Mouse (Mus musculus) CD4-positive helper T cell, adult 2 months (primary cell): Measurements from ENCODE around the gene Fsip1.

Experiments used
- DNase-seq: peaks from one replicate; pipeline ENCODE4 v3.0.0-alpha.2; 2012; ENCODE audit warnings: low read depth, missing footprints, low spot score

Fsip1 gene

DNA sequence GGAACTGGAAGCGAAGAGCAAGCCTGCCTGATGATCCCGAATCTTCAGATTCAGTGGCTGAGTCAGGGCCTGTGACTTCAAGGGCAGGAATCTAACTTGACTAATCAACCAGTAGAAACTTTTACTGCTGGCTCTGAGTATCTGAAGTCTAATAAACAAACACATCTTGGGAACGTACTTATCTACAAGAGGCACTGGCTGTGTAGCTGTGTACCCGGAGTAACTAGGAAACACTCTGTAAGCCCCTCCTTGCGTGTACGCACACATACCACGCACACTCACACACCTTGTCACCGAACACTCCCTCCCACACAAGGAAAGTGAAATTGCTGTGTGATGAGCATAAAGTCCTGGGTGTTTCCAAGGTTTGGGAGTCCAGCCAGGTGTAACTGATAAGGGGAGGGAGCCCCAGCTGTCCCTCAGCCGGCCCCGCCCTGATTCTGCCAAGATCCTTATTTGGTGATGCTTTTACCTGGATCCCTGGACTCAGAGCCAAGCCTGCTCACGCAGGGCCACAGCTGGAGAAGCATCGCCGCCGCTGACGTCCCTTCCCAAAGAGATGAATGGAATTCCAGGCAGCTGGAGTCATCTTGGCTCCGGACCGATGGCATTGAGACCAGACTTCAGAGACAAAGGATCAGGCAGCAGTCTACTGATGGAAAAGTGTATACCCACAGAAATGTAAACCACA is 146.4 kb downstream of the Fsip1 start:
- no peak for DNase-seq

DNA sequence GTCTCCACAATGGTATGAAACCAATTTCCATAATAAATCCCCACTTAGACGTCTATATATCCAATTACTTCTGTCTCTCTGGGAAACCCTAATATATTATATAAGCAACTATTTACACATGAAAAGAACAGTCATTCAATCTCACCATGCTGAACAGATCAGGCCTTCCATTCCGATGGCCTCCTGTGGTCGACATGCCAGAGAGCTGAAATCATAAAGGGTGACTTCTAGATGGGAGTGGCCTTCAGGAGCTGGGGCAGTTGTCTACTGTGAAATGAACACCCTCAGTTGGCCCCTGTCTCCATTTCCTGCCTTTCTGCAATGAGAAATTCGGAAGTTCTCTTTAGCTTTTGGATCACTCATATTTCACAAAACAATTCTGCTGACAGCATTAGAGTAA is 154.6 kb downstream of the Fsip1 start:
- no peak for DNase-seq

DNA sequence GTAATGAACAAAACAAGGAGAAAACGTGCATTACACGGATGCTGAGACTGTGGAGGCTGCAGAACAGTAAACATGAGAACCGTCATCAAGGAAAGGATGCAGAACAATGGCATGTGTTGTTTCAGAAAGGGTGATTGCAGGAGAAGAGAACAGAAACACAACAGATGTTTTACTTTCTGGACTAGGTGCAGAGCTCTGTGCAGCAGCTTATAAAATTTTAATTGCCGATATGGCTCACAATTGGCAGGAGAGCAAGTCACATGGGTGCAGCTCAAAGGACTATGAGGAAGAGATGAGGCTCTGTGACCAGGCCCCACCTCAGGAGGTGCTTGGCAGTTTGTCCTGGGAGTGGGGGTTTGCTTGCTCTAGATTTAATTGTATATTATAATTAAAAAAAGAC is 157.7 kb downstream of the Fsip1 start:
- no peak for DNase-seq

DNA sequence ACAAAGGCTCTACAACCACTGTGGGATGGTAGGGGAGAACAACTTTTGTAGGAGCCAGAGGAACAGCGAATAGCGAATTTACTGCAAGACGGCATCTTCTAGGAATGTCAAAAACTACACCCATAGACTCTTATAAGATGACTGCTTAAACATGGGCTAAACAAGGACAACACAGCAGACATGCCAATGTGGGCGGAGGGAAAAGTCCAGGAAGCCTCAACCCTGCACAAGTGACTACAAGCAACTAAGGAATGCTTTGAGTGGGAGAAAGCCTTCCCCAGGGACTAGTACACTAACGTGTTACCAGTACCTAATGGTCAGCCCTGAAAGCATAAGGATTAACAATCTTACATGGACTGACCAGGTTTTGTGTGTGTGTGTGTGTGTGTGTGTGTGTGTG is 165.5 kb downstream of the Fsip1 start:
- no peak for DNase-seq

GRCm38 (mm10) chr2:118087044-118087726 is 169.6 kb downstream of the Fsip1 start:
- DNase-seq = no peak

DNA sequence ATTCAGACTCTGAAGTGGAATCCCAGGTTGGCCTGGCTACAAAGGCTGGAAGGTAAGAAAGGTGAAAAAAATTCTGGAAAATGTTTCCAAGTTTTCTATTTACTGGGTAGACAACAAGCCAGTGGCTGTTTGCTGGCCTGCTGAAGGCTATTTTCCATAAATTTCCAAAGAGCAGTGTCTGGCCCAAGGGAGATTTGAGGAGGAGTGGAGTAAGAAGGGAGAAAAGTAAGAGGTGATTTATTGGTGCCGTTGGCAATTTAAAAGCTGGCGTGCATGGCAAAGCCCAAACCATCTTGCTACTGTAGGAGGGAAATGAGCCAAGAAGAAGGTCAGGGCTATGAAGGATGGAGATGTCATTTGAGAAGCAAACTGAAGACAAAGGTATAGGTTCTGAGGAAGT is 171.1 kb downstream of the Fsip1 start:
- no peak for DNase-seq

GRCm38 (mm10) chr2:118084693-118085092 is 172.1 kb downstream of the Fsip1 start:
- DNase-seq = no peak

- DNase-seq = no peak
These were observed 173.1 kb downstream of the Fsip1 start for GRCm38 (mm10) chr2:118083652-118084051.

DNA sequence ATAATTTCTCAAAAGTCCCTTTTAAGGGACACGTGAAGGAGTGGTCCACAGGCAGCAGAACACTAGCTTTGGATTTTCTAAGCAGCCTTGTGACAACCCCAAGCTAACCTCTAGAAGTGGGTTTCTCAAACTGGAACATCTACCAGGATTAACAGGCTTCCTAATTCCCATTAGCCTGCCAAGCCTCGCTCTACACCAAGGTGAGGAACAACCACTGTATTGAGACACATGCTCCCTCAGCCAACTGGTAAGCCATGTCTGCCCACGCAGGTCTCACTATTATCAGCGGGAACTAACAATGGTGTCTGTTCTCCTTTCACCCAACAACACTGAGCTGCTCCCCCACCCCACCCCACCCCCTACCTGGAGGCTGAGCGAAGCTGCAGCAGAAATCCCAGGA is 175.2 kb downstream of the Fsip1 start:
- DNase-seq = no peak
